Mouse (Mus musculus) cortical plate, adult 2 months (tissue): ENCODE results near the gene Ms4a10.

Source experiments
- CTCF ChIP-seq: fragments of 200-500 bp; IDR thresholded peaks from 2 replicates; pipeline ENCODE4 v1.5.1; 2011; ENCODE audit warnings: mild to moderate bottlenecking, control low read depth, low read length; ENCODE audit not compliant: insufficient read depth; ENCODE audit errors: extremely low read depth
- POLR2A ChIP-seq: fragments of 200-500 bp; IDR thresholded peaks from 2 replicates; pipeline ENCODE4 v1.6.1; 2011; ENCODE audit warnings: mild to moderate bottlenecking, low read length, control low read depth; ENCODE audit not compliant: insufficient read depth; ENCODE audit errors: extremely low read depth

GRCm38 (mm10) chr19:10972660-10973059 lies 1.8 kb downstream of the Ms4a10 start:
- TF ChIP-seq CTCF (no peak), POLR2A (no peak)
